Mouse (Mus musculus) heart, adult 2 months (tissue): ENCODE measurements around the gene 1700015G11Rik.

ENCODE experiments used
- CTCF ChIP-seq: fragments of 200-600 bp; IDR thresholded peaks from 2 replicates; pipeline ENCODE4 v1.8.1; 2022; ENCODE audit warnings: antibody characterized with exemption, mild to moderate bottlenecking, moderate library complexity
- POLR2A ChIP-seq: fragments of 200-500 bp; IDR thresholded peaks from 2 replicates; pipeline ENCODE4 v1.6.1; 2011; ENCODE audit warnings: mild to moderate bottlenecking, low read depth, low read length, control low read depth; ENCODE audit not compliant: insufficient read depth

DNA sequence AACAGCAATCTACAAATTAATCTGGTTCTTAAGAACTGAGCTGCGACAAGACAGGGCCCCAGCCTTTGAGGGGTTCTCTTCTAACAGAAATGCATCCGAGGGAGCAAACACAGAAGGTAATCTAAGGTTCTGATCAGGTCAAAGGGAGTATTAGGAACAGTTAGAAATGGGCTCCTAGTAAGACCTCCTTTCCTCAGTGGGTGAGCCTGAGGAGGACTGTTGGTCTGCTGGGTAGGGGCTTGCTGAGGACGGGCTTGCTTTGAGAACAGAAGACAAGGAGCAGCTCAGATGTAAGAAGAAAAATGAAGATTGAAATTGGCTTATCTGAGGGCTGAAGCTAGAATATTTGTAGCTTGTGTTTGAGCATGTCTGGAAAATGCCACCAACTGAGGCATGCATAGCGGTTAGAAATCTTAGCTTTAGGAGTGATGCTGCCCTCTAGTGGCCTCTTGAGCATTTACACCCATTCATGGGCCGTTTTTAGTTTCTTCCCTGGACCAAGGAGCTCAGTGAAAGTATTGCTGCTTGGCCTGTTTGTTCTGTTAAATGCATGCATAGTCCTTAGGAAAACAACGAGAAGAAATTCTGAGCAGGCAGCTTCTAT is 43.2 kb downstream of the 1700015G11Rik start:
- TF ChIP-seq CTCF (peak; percentile 93), POLR2A (no peak)
